Mouse (Mus musculus) MEL (cell line): ENCODE data around the gene Aldh3b3.

ENCODE experiments used
- BHLHE40 ChIP-seq: IDR thresholded peaks from 2 replicates; pipeline ENCODE4 v1.6.1; 2012; ENCODE audit warnings: low read depth, mild to moderate bottlenecking, inconsistent platforms, low read length, improper control_type of control experiment, borderline replicate concordance
- CTCF ChIP-seq, 3 experiments: IDR thresholded peaks in 2 of 3; conservative IDR thresholded peaks in 1 of 3; 2 replicates each; pipeline ENCODE4 v1.5.1; 2011 to 2012; ENCODE audit warnings: low read length in 3 of 3, low read depth in 2 of 3, mild to moderate bottlenecking in 2 of 3, improper control_type of control experiment in 1 of 3, inconsistent platforms in 1 of 3, mixed read lengths in 1 of 3, moderate library complexity in 1 of 3; ENCODE audit not compliant: control insufficient read depth in 1 of 3, insufficient read depth in 1 of 3, poor library complexity in 1 of 3, severe bottlenecking in 1 of 3

DNA sequence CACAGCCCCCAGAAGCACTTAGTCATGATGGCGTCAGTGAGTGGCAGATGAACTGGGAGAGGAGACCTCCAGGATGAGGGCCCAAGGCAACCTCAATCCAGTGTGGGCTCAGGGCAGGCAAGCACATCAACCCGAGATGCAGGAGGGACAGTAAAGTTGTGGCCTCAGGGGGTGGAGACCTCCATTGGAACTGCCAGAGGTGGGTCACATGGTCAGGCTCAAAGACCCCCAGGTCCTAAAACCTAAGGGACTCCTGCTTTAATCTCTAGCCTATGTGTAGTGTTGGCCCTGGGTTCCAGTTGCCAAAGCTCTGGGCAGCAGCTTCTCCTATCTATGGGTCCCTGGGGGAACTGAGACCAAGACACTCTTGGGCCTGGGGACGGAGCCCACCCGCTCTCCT lies 29.7 kb upstream of the Aldh3b3 start:
- no peak for TF ChIP-seq CTCF (IDR thresholded peaks at IDR 0.05 in 2 of 3, conservative IDR thresholded peaks at IDR 0.05 in 1 of 3; ENCODE audit: control insufficient read depth in 1 of 3, insufficient read depth in 1 of 3, low read depth in 2 of 3, low read length in 3 of 3, poor library complexity in 1 of 3, severe bottlenecking in 1 of 3)
- no peak for TF ChIP-seq BHLHE40
